Mouse (Mus musculus): ENCODE data around the gene Cdh4.

Gene Cdh4

DNA sequence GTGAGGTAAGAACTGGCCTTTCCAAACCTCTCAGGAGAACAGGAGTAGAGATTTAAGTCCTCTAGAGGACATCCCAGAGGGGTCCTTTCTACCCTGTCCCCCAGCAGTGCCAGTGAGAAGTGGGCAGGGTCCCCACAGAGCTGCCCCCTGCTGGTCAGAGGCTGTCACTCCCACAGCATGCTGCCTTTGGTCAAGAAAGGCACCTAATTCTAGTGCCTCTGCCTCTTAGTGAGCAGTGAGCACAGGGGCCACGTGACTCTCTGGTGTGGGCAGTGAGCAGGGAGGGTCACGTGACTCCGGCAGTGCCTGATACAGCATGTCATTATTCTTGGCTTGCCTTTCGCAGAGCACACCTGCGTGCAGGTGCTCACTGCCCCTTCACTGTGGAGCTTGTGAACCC lies 431.1 kb downstream of the Cdh4 start:
- DNase-seq = no peak

DNA sequence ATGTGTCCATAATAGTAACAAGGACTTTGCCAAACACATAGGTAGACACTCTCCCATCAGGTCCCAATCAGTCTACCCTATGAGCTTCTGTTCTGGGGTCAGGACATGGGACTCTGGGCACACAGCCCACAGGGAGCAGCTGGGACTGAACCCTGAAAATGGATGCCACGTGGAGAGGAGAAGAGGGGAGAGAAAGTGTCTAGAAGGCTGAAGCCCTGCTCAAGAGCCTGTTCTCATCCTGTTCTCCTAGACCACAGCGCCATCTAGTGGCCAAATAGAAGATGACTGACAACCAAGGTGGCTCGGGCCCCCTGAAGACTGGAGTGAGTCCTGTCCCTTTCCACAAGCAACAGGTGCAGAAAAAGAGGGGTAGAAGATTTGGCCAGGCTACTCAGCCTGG lies 432.9 kb downstream of the Cdh4 start:
- no peak for DNase-seq

DNA sequence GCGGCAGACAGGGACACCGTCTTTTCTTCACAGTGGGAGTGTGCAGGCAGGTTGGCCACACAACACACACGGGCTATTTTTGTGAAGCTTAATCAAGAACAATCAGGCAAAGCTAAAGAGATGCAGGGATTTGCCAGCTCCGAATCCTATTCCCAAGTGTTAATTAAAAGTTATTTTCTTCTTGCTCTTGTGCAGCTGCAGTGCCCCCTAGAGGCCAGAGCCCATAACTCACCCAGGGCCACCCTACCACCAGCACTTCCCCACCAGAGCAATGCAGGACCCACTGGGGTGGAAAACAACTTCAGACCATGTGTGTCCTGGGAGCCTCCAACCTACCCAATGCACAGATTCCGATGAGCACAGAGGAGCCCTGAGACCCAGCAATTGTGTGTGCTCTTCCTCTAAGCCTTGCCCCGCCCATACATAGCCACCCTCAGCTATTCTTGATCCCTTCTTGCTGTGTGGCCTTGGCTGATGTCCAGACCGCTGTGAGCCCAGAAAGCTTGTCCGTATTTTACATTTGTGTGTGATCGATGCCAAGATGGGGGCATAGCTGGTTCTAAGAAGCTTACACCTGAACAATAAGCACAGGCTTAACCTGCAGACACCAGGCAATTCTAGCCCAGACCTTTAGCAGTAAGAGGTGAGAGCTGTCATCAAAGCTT lies 435.5 kb downstream of the Cdh4 start:
- no peak for DNase-seq

GRCm38 (mm10) chr2:179884561-179884960 lies 442.3 kb downstream of the Cdh4 start:
- DNase-seq = no peak

DNA sequence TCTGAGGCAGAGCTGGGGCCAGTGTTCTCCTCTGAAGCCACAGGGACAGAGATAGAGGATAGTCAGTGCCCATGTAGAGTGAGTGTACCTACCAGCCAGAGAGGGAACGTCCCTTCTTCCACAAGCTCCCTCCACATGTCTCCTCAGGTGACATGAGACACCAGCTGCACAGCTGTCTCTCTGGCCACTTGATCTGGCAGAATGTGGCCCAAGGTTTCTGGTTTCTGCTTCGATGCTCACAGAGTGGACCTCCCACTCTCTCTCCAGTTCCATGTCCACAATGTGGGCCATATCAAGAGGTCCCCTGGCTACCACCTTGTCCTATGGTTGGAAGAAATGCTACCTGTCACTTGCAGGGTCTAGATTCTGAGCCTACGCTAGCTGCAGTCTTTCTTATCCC lies 448.8 kb downstream of the Cdh4 start:
- DNase-seq = no peak

- DNase-seq = peak; percentile 92
These were observed 454.7 kb downstream of the Cdh4 start for GRCm38 (mm10) chr2:179896949-179897348.

DNA sequence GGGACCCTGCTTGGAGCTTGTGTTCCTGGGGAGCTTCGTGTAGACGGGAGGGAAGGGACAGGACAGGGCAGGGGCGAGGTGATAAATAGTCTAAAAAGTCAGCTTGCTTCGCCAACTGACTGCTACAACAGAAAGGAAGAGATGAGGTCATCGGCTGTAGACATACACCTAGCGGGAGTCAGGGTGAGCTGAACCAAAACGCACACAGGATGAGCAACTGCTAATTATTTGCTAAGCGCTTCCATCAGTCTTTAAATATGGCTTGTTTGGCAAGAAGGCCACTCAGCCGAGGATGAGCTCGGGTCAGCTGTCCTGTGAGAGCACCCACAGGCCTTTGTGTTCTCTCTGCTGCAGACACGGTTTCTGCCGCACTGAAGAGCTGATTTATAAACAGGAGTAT lies 470.7 kb downstream of the Cdh4 start:
- no peak for DNase-seq

GRCm38 (mm10) chr2:179913349-179913748 lies 471.1 kb downstream of the Cdh4 start:
- DNase-seq = no peak

- DNase-seq = no peak
These were observed 472.0 kb downstream of the Cdh4 start for GRCm38 (mm10) chr2:179914246-179914645.

- peak; percentile 90 for DNase-seq
These were observed 474.8 kb downstream of the Cdh4 start for GRCm38 (mm10) chr2:179916877-179917673.

DNA sequence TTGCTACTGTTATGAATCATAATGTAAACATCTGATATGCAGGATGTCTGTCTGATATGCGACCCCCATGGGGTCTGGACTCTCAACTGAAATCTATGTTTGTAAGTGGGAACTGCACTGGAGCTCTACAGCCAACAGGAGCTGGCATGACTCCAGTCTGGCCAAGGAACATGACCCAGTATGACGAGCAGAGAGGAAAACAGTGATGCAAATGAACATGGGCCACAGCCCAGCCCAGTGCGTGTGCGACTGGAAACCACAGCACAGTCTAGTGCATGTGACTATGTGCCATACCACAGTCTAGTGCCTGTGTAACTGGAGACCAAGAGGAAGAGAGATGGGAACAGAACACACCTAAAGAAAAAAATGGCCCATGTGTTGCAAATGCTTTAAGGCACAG lies 477.8 kb downstream of the Cdh4 start:
- DNase-seq = no peak

GRCm38 (mm10) chr2:179921021-179921653 lies 478.9 kb downstream of the Cdh4 start:
- no peak for DNase-seq

- DNase-seq = no peak
These were observed 481.8 kb downstream of the Cdh4 start for GRCm38 (mm10) chr2:179924038-179924437.

DNA sequence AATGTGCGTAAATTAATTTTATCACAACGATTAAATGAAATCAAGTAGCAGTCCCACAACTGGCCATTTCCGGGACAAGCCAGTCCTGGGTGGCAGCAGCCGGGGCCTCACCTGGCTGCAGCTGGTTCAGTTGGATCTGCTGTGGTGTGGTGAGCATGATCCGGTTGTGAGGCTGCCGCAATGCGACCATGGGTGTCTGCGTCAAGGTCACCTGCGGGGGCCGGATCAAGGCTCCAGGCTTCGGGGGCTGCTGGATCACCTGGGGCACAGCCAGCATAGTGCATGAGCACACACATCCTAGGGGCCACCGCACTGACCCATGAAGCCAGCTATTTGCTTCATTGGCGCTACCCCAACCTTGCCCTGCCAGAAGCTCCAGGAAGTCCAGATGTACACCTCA lies 486.9 kb downstream of the Cdh4 start:
- DNase-seq = no peak

- no peak for DNase-seq
These were observed 489.5 kb downstream of the Cdh4 start for GRCm38 (mm10) chr2:179931741-179932140.

GRCm38 (mm10) chr2:179934165-179934564 lies 491.9 kb downstream of the Cdh4 start:
- no peak for DNase-seq

- no peak for DNase-seq
These were observed 494.9 kb downstream of the Cdh4 start for GRCm38 (mm10) chr2:179937091-179937490.

DNA sequence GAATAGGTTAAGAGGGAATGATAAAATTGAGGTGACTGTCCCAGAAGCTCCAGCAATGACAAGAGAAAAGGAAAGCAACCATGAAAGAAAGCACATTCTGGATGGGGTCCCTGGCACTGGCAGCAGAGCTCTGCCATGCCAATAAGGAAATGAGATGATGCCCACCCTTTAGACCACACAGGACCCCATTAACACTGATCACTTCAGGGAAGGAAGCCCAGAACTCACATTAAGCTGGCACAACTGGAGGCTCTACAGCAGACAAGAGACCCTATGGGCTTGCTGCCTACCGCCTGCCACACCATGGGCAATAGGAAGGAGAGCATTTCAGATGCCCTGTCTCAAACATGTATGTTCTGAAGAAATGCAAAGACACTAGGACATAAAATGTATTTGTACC lies 499.5 kb downstream of the Cdh4 start:
- no peak for DNase-seq

- DNase-seq = no peak
These were observed 502.8 kb downstream of the Cdh4 start for GRCm38 (mm10) chr2:179945051-179945450.

- DNase-seq = no peak
These were observed 504.3 kb downstream of the Cdh4 start for GRCm38 (mm10) chr2:179946496-179946895.

DNA sequence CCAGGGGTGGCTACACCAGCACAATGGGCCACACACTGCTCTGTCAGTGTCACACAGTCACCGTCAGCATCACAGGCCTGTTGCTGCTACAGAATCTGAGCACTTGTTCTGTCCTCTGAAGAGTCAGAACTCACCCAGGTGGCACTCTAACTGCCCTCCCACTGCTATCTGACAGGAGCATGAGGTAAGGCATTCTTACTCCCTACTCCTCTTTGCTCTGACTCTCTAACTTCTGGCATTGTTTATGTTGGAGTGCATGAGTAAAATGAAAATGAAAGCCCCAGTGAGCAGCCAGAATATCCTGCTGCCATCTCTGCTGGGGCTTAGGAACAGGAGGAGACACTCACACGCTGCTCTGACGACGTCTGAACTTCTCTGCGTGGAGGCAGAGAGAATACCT lies 505.4 kb downstream of the Cdh4 start:
- DNase-seq = no peak

DNA sequence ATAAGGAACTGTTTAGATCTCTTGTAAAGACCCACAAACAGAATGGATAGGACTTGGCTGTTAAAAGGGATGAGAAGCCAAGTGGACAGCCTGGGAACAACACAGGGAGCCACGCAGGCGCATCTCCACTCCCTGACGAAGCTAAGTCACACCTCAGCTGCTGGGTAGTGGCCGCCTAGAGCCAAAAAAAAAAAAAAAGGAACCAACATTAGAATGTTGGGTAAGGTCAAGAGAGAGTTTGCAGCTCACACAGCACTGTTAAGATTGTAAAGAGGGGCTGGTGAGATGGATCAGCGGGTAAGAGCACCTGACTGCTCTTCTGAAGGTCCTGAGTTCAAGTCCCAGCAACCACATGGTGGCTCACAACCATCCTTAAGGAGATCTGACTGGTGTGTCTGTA lies 506.6 kb downstream of the Cdh4 start:
- DNase-seq = no peak
